Mouse (Mus musculus) liver, postnatal 0 days (tissue): ENCODE results near the gene Sgk1.

Experiments
- CTCF ChIP-seq: sonication (generic); IDR thresholded peaks from 2 replicates; pipeline ENCODE4 v1.5.1; 2016; ENCODE audit warnings: antibody characterized with exemption, low read depth
- EP300 ChIP-seq: IDR thresholded peaks from 2 replicates; pipeline ENCODE4 v1.6.1; 2016; ENCODE audit warnings: antibody characterized with exemption, low read depth, mild to moderate bottlenecking

DNA sequence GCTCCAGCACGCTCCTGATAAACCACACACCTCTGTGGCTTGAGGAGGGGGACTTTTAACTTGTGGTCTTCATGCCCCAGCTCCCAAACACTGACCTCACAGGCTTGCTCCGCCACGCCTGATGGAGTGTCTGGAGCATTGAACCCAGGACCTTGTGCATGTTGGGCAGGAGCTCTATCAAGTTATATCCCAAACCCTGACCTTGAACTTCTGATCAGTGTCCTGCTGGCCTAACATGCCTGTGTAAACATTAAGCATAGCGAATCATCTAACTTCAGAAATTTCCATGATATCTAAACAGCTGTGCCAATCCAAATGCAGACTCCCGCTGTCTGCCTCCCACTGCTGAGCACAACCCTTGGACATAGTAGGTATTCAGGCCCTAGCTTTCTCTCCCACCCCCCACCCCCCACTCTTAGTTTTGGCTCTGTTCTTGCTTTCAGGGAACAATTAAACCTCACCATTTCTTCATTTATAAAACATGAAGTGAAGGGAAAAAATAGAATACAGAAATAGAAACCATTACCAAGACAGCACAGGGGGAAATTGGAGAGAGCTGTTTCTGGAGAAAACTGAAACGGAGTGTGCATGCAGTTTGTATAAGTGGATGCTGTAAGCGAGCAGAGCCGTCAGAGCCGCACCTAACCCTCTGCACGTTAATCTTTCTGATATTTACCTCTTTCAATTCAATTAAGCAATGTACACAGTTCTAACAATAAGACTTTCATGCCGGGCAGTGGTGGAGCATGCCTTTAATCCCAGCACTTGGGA, 34.5 kb downstream of the Sgk1 start:
- TF ChIP-seq CTCF (no peak), EP300 (no peak)
